Mouse (Mus musculus): ENCODE results near the gene Hbs1l.

The Hbs1l gene

GRCm38 (mm10) chr10:21313732-21314131 lies 18.0 kb downstream of the Hbs1l start:
- DNase-seq = no peak

GRCm38 (mm10) chr10:21316123-21316522 lies 20.3 kb downstream of the Hbs1l start:
- no peak for DNase-seq

GRCm38 (mm10) chr10:21318250-21318649 lies 22.5 kb downstream of the Hbs1l start:
- DNase-seq = no peak

DNA sequence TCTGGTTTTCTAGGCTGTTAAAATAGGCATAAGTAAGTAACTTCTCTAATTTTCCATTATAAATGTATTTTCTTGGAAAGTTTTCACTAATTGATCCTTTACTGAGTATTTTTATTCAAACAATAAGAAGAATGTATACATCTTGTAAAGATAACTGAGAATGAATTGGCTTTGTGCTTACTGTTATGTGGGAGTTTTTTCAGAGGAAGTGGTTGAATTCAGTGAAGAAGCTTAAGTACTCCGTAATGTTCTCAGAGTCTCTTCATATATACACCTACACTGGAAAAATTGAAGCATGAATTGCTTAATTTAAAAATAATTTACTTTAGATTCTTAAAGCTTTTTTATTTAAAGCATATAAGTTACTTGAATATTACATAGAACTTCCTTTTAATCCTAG lies 23.2 kb downstream of the Hbs1l start:
- no peak for DNase-seq

DNA sequence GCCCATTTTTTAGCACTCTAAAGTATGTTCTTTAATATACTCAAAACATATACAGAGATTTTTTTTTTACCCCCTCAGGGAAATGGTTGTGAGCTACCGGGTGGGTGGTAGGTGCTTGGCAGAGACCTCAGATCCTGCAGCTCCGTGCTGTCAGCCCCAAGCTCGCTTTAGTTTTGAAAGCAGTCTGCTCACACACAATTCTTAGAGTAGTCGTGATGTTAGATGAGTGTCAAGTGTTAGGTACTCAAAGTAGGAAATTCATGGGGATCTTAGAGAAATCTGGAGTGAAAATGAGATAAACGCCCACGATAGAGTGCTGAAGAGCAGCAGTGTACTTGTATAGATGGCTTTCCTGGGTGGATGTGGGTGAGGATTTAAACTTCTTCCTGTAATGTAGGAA lies 24.8 kb downstream of the Hbs1l start:
- no peak for DNase-seq

- no peak for DNase-seq
Observed at GRCm38 (mm10) chr10:21326352-21326751, 30.6 kb downstream of the Hbs1l start.

DNA sequence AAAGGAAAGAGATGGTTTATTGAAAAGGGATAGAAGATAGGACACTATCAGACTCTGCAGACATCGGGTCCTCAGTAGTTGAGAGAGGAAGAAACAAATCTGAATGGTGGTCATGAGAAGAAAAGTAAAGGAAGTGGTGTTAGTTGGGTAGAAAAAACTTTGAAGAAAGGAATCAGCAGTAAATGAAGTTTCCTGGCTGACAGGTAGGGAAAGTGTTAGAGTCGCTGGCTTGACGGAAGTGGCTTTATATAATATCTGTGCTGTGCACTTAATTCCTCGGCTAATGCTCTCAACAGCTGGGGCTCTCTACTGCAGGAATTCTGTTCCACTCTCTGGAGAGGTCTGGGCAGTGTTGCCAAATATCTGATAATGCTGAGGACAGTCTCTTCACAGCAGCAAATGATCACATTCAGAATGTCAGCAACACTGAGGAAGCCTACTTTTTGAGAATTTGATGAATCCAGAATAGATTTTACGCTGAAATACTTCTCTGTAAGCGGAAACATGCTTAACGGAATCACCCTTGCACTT lies 31.9 kb downstream of the Hbs1l start:
- DNase-seq = no peak

DNA sequence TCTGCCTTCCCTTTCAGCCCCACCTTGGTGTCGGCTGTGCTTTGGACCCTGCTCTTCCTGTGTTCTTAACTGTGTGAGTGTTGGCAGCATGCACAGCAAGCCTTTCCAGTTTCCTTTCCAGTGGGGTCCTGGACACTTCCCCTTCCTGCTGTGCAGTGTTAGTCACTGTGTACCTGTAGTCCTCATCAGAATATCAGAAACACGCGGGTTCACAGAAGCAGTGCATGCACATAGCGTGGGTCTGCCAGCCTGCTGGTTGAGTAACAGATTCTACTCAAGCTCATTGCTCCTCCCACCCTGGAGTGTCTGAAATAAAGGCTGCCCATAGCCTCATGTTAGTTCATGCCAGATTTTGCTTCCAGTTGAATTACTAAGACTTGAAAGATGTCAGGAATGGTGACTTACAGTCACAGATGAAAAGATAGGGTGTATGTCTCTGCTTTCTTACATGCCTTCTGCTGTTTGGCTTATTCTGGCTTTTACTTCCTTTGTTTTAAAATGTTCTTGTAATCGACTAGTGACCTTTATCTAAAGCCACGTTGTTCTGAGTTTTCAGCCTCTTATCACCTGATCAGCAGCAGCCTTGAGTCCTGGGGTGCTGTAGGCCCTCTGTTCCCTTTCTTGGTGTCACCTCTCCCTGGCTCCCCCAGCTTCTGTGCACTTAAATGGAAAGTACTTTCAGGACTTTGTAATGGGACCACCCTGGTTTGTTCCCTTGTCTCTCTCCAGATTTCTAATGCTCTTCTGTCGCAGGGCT lies 38.7 kb downstream of the Hbs1l start:
- no peak for DNase-seq

- no peak for DNase-seq
Observed at GRCm38 (mm10) chr10:21335534-21335933, 39.8 kb downstream of the Hbs1l start.

GRCm38 (mm10) chr10:21337191-21337590 lies 41.4 kb downstream of the Hbs1l start:
- DNase-seq = peak in 1 of 2 experiments; percentile 38

DNA sequence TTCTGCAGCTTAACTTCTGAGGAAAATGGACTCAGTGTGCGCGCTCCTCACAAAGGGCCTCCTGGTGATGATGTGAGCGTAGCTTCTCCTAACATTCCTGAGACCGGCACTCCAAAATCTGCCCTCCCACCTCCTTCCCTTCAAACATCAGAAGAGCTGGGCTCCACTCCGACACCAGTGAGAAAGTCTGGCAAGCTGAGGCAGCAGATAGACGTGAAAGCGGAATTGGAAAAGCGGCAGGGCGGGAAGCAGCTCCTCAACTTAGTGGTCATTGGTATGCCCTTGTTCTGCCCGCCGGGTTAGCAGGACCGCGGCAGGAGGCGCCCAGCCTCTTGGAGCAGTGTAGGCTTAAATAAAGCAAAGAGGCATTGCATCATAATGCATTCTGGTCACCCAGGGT lies 45.9 kb downstream of the Hbs1l start:
- DNase-seq = no peak

DNA sequence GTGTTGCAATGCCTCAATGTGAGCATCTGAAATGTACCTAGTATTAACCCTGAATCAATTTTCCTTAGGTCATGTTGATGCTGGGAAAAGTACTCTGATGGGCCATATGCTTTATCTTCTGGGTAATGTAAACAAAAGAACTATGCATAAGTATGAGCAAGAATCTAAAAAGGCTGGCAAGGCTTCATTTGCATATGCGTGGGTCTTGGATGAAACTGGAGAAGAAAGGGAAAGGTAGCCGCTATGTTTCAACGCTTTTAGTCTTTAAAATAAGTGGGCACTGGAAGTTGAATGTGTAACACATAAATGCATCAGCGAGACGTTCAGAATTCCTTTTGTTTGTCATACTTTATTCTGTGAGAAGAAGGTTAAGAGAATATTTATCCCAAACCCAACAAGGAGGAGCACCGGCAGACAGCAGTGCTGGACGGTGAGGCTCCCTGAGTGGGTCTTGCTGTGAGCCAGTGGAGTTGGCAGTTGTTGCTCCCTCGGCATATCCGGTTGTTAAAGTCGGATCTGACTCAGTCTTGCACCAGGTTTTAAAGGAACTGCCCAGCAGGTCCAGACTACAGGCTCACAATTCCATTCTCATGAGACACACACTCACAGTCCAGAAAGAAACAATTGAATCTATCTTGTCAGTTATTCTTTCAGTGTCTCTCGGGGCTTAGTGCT lies 46.7 kb downstream of the Hbs1l start:
- no peak for DNase-seq

DNA sequence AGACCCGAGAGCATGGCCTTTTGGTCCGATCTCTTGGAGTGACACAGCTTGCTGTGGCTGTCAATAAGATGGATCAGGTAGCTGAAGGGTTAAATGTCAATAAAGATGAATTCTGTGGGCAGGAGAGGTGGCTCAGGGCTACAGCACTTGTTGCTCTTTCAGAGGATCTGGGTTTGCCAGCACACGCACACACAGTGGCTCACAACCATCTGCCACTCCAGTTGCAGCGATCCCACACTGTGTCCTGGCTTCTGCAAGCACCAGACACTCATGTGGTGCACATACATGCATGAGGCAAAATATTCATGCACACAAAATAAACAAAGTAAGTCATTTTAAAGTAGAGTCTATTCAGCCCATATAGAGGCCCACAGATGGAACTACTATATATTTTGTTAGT lies 51.6 kb downstream of the Hbs1l start:
- no peak for DNase-seq

- no peak for DNase-seq
Observed at GRCm38 (mm10) chr10:21349449-21349848, 53.7 kb downstream of the Hbs1l start.

GRCm38 (mm10) chr10:21349946-21350345 lies 54.2 kb downstream of the Hbs1l start:
- no peak for DNase-seq

DNA sequence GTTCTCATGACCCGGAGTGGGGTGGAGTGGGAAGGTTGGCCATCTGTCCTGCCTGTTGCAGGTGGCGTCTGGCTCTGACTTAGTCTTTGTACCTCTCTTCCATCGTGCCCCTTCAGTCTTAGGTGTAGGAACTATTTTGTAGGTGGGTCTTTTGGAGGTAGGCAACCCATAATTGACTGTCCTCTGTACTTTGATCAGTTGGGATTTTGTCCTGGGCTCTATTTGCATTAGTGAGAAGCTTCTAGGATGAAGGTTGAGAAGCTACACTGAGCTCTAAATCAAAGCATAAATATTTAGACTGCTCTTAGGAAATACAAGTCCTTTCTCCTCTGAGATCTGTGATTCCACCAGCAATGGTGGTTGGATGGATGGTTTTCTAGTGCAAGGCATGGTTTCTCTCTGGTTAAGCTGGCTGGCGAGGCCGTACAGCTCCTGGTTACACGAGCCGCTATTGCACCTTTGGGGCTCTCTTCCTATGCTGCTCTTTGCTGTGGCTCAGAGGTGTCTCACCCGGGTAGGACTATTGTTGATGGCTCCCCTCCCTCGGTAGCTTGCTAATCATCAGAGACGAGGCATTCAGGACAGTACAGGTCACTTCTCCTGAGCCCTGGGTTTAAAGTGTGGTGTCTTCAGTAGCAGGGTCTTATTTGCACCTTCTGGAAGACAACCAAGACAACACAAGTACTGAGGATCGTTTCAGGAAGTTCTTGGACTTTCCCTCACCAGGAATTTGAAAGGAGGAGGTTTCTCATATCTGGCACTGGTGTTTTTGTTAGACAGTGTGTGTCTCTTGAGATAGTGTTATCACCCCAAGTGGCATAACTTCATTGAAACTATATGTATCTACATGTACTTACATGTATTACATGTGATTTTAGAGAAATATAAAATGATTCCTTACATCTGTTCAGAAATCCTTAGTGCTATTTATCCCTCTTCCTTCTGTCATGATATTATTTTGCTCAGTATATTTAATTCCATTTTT lies 55.0 kb downstream of the Hbs1l start:
- no peak for DNase-seq

- no peak for DNase-seq
Observed at GRCm38 (mm10) chr10:21351766-21352165, 56.0 kb downstream of the Hbs1l start.

DNA sequence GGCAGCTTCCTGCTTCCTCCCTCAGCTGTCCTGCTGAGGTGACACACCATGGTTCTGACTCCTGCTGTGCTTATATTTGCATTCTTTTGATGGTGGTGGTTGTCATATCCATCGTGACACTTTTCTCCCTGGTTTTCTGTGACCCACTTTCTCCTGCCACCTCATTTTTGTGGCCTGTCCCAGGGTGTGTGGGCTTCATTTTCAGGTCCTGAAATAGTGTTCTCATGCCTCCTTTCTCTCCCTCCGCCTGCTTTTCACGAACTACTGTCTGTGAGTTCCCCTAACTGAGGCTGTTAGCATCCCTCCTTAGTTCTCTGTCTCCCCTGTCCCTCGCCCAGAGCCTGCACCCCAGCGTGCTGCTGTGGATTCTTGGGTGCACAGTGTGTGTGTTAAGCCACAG lies 58.1 kb downstream of the Hbs1l start:
- no peak for DNase-seq

DNA sequence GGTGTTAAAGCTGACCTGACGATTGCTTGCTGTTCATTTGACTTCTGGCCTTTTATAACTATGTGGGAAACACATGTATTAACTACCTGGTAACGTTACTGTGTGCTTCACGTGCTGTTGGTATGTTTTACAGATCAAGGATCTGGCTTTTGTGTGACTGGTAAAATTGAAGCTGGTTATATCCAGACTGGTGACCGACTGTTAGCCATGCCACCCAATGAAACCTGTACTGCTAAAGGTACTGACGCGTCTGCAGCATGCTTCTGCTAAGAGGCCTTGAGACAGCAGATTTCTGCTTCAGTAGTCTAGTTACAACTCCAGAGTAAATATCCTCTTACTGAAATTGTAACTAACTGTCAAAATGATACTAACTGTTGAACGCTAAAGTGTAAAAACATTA lies 58.7 kb downstream of the Hbs1l start:
- no peak for DNase-seq

GRCm38 (mm10) chr10:21357986-21358385 lies 62.2 kb downstream of the Hbs1l start:
- no peak for DNase-seq

DNA sequence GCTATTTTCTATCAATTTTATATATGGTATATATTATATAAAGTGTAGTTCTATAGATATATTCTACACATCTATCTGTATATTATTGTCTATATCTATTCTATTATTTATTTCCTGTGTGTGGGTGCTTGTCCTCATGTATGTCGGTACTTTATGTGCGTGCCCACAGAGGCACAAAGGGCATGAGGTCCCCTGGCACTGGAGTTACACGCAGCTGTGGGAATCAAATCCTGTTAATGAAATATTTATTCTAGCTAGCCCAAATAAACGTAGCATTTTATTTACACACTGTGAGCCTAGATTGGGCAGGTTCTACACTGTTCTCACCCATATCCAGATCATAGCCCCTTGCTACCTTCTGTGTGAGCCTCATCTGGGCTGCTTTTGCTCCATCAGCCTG lies 63.3 kb downstream of the Hbs1l start:
- DNase-seq = no peak

DNA sequence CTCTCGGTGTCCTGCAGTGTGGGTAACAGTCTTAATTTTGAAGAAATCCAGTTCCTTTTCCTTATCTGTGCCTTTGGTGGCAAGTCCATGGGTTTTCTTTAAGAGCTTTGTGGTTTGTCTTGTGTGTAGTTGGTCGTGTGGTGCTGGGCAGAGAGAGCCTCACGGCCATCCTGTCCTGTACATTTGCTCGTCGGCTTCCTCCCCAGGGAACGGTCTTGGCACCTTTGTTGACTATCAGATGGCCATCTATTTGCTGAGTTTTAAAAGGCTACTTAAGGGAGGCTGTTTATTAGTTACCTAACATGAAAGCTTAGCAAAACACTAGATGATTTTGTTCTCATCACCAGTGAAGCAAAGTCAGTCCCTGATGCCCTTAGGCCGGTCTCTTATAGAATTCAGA lies 66.1 kb downstream of the Hbs1l start:
- DNase-seq = no peak

- no peak for DNase-seq
Observed at GRCm38 (mm10) chr10:21363297-21363696, 67.5 kb downstream of the Hbs1l start.
